Mouse (Mus musculus) midbrain, embryonic 10.5 days (tissue): ENCODE results near the gene Ncf1. TPM values are rescaled to one million over a fixed set of nuclear protein-coding genes. Genes with fewer than 3 reads are reported as not detected.

Experiments used
- DNase-seq: peaks from one replicate; pipeline ENCODE4 v3.0.0-alpha.2; 2017; ENCODE audit warnings: low spot score
- H3K27ac ChIP-seq: fragments of 300-500 bp; sonication (generic); replicated peaks from 2 replicates; pipeline ENCODE4 v1.5.1; 2016; ENCODE audit warnings: mild to moderate bottlenecking
- H3K27me3 ChIP-seq: fragments of 300-500 bp; sonication (generic); 2 replicates; pipeline ENCODE4 v1.6.1; 2016; ENCODE audit warnings: low read depth, mild to moderate bottlenecking; ENCODE audit not compliant: poor library complexity, severe bottlenecking
- H3K36me3 ChIP-seq: fragments of 300-500 bp; sonication (generic); 2 replicates; pipeline ENCODE4 v1.6.1; 2016; ENCODE audit warnings: mild to moderate bottlenecking, moderate library complexity
- H3K4me1 ChIP-seq: fragments of 300-500 bp; sonication (generic); 2 replicates; pipeline ENCODE4 v1.6.1; 2016
- H3K4me3 ChIP-seq: fragments of 300-500 bp; sonication (generic); 2 replicates; pipeline ENCODE4 v1.5.1; 2016; ENCODE audit warnings: mild to moderate bottlenecking, moderate library complexity
- H3K9me3 ChIP-seq: fragments of 300-500 bp; sonication (generic); replicated peaks from 2 replicates; pipeline ENCODE4 v1.6.1; 2016; ENCODE audit warnings: mild to moderate bottlenecking
- WGBS: fragments of 180-500 bp; shearing (Covaris S2); methylation state at CpG from one replicate; pipeline ENCODE4 v1.1.7; 2016; 5-methylcytosine and 5-hydroxymethylcytosine counted together
- polyA plus RNA-seq: library from polyadenylated mRNA; unstranded; fragments of >200 nt; fragmentation: Nextera tagmentation; extraction: Ambion mirVana; gene quantifications from 2 replicates; pipeline ENCODE4 v1.2.1, GENCODE M21; 2016

Ncf1 gene
- polyA plus RNA-seq, result 2.6 and 2.7 TPM in 2 replicates

DNA sequence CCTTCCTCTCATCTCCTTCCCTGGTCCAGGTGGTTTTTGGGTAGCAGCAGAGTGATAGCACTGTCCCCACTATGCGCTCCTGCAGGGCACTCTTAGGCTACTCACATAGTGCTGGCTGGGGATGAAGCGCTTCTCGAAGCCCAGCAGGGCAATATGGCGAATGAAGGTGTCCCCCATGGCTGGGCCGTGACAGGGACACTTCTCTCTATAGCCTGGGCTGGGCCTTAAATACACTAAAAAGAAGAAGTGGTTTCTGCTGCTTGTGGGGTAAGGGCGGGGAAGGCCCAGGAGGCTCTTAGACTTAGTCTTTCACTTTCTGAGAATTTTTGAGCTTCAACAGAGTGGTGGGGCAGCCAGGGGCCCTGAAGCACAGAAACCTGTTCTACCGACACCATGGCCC lies at the start of gene Ncf1:
Gene Ncf1, minus strand, starts transcription at position 235 of the 400 bp plus-strand sequence.
- no peak for DNase-seq
- Histone ChIP-seq H3K4me1 (peaks cover 41% of the 10 kb centered on the region), H3K9me3 (no peaks in the 10 kb centered on the region), H3K36me3 (no peaks in the 10 kb centered on the region), H3K4me3 (no peak within 1 kb of the TSS), H3K27ac (peak within 1 kb of the TSS; percentile 57), H3K27me3 (no peaks in the 10 kb centered on the region)
- WGBS, result 85% methylated on average over 7 of the region's 7 CpGs

DNA sequence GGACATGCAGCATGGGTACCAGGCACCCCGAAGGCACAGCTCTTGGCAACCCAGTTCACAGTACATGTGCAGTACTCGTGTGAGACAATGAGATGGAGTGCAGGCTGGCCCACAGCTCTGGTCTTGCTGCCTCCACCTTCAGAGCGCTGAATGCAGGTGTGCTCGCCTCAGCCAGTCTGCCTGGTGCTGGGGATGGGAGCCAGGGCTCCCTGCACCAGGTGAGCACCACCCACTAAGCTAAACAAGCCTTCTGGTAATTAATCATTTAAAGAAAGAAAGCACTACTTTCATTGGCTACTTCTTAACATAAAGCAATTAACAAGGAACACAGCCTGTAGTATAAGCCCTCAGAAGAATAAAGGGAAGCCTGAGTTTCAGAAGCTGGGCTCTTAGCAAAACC lies 47.7 kb upstream of the Ncf1 start:
- WGBS, result 95% methylated on average over 4 of the region's 4 CpGs
- H3K4me3 ChIP-seq, result no peak overlapping the region
- no peak for DNase-seq
- H3K27ac ChIP-seq, result no peak overlapping the region
- H3K4me1 ChIP-seq, result no peaks in the 10 kb centered on the region
- H3K36me3 ChIP-seq, result peaks cover 99% of the 10 kb centered on the region
- H3K27me3 ChIP-seq, result no peaks in the 10 kb centered on the region
- H3K9me3 ChIP-seq, result no peaks in the 10 kb centered on the region

DNA sequence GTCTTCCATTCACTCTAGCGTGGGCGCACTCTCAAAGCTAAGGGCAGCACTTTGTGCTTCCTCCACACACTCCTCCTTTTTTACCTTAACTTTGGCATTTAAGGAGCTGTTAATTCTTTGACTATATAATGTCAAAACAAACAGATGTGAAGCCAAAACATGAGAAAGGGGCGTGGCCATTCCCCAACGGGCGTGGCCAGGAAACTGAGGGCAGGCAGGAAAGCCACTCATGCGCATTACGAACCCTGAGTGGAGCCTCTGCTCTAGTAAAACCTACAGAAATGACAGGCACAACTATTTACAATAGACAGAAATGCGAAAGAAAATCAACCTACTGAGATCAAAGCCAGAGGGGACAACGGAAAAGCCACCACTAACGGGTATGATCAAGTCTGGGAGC lies 46.1 kb upstream of the Ncf1 start:
- no peak overlapping the region for H3K4me3 ChIP-seq
- no peak overlapping the region for H3K27ac ChIP-seq
- H3K9me3 ChIP-seq, result no peaks in the 10 kb centered on the region
- no peaks in the 10 kb centered on the region for H3K27me3 ChIP-seq
- no peaks in the 10 kb centered on the region for H3K4me1 ChIP-seq
- H3K36me3 ChIP-seq, result peaks cover 99% of the 10 kb centered on the region
- 92% methylated on average over 10 of the region's 10 CpGs for WGBS
- DNase-seq, result no peak

DNA sequence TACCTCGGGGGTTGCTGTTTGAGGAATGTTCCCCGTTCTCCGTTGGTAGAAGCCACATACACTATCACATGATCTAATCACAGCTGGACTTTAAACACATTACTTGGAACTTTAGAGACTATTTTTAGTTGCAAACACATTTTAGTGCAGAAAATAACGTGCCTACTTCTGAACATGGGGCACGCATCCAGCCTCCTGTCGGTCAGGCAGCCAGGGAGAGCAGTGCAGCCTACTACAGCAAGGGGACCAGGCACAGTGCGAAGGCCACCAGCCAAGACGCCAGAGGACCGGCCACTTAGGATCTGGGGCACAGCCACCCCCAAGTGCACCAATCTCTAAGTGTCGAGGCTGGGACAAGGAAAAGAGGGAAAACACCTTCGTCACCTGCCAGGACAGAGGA lies 45.6 kb upstream of the Ncf1 start:
- H3K36me3 ChIP-seq, result peaks cover 99% of the 10 kb centered on the region
- H3K4me1 ChIP-seq, result no peaks in the 10 kb centered on the region
- no peak overlapping the region for H3K4me3 ChIP-seq
- H3K27me3 ChIP-seq, result no peaks in the 10 kb centered on the region
- H3K9me3 ChIP-seq, result no peaks in the 10 kb centered on the region
- no peak overlapping the region for H3K27ac ChIP-seq
- DNase-seq, result no peak
- WGBS, result 91% methylated on average over 11 of the region's 11 CpGs

DNA sequence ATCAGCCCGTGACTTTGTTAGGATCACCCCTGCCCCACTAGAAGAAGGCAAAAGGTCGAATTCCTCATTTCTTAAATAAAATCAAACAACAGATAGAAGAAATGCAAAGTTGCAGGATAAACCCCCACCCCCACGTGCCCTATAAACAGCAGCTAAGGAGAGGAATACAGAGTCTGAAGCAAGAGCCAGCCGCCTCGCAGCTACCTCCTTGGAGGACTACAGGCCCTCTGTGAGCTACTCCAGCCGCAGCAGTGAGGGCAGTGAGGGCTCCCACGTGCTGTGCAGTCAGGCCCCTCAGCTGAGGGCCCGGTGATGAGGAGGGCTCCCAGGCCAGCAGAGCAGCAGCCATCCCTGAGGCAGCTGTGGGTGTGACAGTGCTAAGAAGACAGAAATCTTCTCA lies 44.3 kb upstream of the Ncf1 start:
- H3K9me3 ChIP-seq, result no peaks in the 10 kb centered on the region
- no peak overlapping the region for H3K4me3 ChIP-seq
- 92% methylated on average over 8 of the region's 8 CpGs for WGBS
- H3K4me1 ChIP-seq, result no peaks in the 10 kb centered on the region
- no peaks in the 10 kb centered on the region for H3K27me3 ChIP-seq
- no peak overlapping the region for H3K27ac ChIP-seq
- no peak for DNase-seq
- H3K36me3 ChIP-seq, result peaks cover 99% of the 10 kb centered on the region

DNA sequence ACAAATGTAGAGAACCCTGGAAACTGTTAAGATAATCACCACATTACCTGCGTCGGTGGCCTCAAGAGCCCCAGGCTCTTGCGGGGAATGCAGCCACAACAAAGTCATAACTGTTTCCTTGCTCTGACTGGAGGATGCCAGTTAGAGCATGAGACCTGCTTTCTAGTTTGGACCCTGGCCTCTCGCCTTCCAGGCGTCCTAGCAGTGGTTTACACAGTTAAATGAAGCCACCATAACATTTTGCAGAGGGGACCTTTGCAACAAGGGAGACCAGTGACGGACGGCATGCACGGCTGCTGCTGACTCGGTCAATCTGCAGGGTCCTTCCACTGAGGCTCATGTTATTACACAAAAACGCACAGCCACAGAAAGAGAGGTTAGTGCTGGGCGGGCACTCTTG lies 43.3 kb upstream of the Ncf1 start:
- Histone ChIP-seq H3K36me3 (peaks cover 99% of the 10 kb centered on the region), H3K4me3 (no peak overlapping the region), H3K27me3 (no peaks in the 10 kb centered on the region), H3K27ac (no peak overlapping the region), H3K9me3 (no peaks in the 10 kb centered on the region), H3K4me1 (no peaks in the 10 kb centered on the region)
- DNase-seq, result no peak
- 91% methylated on average over 11 of the region's 11 CpGs for WGBS

DNA sequence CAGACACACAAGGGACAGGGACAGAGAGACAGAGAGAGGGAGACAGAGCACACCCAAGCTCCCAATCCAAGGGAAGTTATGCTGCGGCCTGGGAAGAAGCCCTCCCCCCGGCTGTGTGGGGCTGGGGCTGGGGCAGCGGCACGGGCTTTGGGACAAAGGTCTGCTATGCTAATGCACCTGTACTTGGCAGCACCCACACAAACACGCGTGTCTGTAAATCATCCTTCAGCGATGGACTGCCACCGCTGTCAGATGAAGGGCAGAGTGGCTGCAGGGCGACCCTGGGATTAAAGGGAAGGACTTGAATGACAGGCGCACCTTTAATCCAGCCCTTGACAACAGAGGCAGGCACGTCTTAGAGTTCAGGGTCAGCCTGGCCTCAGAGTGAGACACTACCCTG lies 42.0 kb upstream of the Ncf1 start:
- Histone ChIP-seq H3K4me3 (no peak overlapping the region), H3K27me3 (no peaks in the 10 kb centered on the region), H3K36me3 (peaks cover 99% of the 10 kb centered on the region), H3K4me1 (no peaks in the 10 kb centered on the region), H3K27ac (no peak overlapping the region), H3K9me3 (no peaks in the 10 kb centered on the region)
- 90% methylated on average over 11 of the region's 11 CpGs for WGBS
- DNase-seq, result no peak

DNA sequence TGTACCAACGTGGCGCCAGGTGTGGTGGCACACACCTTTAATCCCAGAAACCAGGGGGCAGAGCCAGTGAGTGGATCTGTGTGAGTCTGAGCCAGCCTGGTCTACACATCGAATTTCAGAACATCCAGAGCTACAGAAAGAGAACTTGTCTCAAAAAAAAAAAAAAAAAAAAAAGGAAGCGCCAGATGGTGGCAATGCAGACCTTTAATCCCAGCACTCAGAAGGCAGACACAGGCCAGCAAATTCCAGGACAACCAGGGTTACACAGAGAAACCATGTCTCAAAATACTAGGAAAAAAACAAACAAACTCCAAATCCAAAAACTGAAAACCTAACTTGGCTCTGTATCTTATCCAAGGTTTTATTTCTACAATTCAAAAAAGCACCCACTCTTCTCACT lies 41.1 kb upstream of the Ncf1 start:
- Histone ChIP-seq H3K27me3 (no peaks in the 10 kb centered on the region), H3K9me3 (no peaks in the 10 kb centered on the region), H3K4me3 (no peak overlapping the region), H3K4me1 (no peaks in the 10 kb centered on the region), H3K36me3 (peaks cover 99% of the 10 kb centered on the region), H3K27ac (no peak overlapping the region)
- no peak for DNase-seq
- WGBS, result 92% methylated on average over 4 of the region's 4 CpGs

DNA sequence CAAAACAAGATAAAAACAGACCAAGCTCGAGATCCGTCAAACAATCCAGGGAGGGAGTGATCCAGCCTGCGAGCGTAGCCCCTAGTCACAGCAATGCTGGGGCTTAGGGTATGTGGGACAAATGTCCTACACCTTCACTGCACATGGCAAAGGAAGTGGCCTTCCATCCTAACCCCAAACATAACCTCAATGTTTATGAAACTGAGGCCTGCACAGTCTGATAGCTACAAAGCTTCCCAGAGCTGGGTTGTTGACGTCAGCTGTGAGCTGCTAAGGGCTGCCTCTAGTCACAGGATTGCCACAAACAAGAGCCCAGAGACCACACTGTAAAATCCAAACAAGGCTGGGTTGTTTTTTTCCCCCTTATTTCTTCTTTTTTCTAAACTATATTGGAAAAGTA lies 40.3 kb upstream of the Ncf1 start:
- WGBS, result 93% methylated on average over 5 of the region's 5 CpGs
- Histone ChIP-seq H3K4me3 (no peak overlapping the region), H3K27ac (no peak overlapping the region), H3K36me3 (peaks cover 99% of the 10 kb centered on the region), H3K9me3 (no peaks in the 10 kb centered on the region), H3K4me1 (no peaks in the 10 kb centered on the region), H3K27me3 (no peaks in the 10 kb centered on the region)
- DNase-seq, result no peak

DNA sequence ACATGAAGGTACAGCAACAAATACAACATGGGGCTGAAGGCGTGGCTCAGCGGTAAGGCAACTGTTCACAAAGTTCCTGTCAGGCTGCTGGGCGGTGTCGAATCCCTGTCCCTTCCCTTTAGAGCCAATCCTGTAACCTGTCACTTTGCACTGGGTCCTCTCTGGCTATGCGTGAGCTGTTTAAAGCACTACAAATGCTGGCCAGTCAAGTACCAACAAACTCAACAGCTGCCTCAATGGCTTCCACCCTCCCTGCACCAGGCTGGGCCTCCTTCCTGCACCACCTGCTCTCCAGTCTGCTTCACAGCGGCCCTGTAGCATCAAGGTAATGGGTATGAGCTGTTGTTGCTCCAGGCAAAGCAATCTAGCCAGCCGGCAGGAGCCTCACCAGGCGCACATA lies 39.3 kb upstream of the Ncf1 start:
- H3K36me3 ChIP-seq, result peaks cover 100% of the 10 kb centered on the region
- WGBS, result 98% methylated on average over 8 of the region's 8 CpGs

DNA sequence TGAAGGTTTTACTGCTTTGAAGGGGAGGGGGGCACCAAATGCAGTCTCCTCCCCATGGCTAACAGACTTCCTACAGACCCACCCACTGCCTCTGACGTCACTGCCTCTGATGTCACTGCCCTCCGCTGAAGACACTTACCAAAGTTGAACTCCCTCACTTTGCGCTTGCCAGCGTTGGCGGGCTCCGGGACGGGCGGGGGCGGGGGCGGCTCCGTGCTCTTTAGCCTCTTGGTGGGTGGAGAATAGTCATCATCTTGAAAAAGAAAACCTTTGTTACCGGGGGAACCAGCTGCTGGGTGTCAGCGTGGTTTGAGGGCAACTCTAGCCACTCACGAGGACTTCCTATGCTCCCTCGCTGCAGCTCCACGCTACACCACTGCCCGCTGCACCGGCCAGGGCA lies 37.0 kb upstream of the Ncf1 start:
- WGBS, result 92% methylated on average over 18 of the region's 18 CpGs
- H3K9me3 ChIP-seq, result no peaks in the 10 kb centered on the region
- H3K4me1 ChIP-seq, result no peaks in the 10 kb centered on the region
- no peak overlapping the region for H3K4me3 ChIP-seq
- H3K27me3 ChIP-seq, result no peaks in the 10 kb centered on the region
- peaks cover 100% of the 10 kb centered on the region for H3K36me3 ChIP-seq
- no peak overlapping the region for H3K27ac ChIP-seq
- DNase-seq, result no peak

More for the DNA sequence above, 39.3 kb upstream of the Ncf1 start:
- no peak for DNase-seq
- H3K9me3 ChIP-seq, result no peaks in the 10 kb centered on the region
- H3K27ac ChIP-seq, result no peak overlapping the region
- no peaks in the 10 kb centered on the region for H3K27me3 ChIP-seq
- no peaks in the 10 kb centered on the region for H3K4me1 ChIP-seq
- H3K4me3 ChIP-seq, result no peak overlapping the region

DNA sequence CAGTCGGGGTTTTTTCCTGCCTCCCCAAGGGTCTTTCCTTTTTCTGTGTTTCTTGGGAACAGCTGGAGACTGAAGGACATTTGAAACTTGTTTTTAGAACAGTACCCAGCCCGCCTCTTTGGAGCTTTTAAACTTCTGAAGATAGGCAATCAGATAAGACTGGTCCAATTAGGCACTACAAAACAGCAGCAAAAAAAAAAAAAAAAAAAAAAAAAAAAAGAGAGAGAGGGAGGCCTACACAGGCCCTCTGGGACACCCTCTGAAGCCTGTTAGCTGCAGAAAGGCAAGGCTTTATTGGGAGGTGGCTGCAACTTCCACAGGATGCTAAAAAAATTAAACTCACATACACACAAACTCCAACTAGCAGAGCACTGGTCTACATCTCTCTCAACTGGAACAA lies 36.5 kb upstream of the Ncf1 start:
- Histone ChIP-seq H3K36me3 (peaks cover 100% of the 10 kb centered on the region), H3K27ac (no peak overlapping the region), H3K4me1 (no peaks in the 10 kb centered on the region), H3K9me3 (no peaks in the 10 kb centered on the region), H3K4me3 (no peak overlapping the region), H3K27me3 (no peaks in the 10 kb centered on the region)
- 86% methylated on average over 2 of the region's 2 CpGs for WGBS
- DNase-seq, result no peak

DNA sequence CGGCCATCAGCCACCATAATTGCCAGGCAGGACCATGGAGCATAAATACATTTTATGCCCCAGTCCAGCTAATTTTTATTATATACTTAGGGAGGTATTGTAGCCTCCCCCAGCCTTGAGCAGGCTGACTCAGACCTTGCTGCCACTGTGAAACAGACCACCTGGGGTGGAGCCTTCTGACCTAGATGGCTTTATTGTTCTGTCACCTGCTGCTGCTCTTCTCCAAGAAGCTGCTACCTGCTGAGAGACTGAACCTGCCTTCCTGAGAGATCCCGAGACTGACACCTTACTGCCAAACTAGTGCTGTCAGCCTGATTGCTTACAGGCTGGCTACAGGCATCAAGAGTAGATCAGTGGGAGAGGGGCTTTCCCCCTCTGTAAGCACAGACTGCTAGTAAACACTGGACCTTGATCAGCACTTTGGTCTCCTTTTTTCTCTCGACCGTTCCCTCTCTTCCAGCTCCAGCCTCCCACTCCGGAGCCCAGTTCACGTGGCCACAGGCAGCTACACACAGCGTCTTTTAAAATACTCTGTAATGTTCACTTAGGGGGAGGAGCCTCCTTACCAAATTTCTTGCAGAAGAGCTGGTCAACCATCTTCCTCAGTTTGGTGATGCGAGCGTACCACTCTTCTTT lies 30.7 kb upstream of the Ncf1 start:
- DNase-seq, result no peak
- H3K27me3 ChIP-seq, result no peaks in the 10 kb centered on the region
- 91% methylated on average over 9 of the region's 9 CpGs for WGBS
- H3K27ac ChIP-seq, result no peak overlapping the region
- no peaks in the 10 kb centered on the region for H3K4me1 ChIP-seq
- H3K36me3 ChIP-seq, result peaks cover 98% of the 10 kb centered on the region
- H3K4me3 ChIP-seq, result no peak overlapping the region
- no peaks in the 10 kb centered on the region for H3K9me3 ChIP-seq

DNA sequence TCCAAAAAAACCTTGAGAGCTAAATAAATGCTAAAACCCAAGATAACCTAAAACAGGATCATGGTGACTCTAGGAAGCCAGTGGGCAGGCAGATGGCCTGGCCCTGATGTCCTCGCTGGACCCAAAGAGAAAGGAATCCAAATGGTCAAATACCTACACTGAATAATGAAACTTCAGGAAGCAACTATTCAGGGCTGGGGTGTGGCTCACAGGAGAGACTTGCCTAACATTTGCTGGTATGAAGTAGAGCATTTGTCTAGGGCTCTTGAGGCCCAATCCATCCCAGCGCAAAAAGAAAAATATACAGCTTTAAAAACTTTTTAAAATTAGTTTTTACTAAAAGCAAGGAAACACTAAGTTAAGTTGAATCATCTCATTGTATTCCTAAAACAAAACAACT lies 29.5 kb upstream of the Ncf1 start:
- no peaks in the 10 kb centered on the region for H3K4me1 ChIP-seq
- H3K4me3 ChIP-seq, result no peak overlapping the region
- 99% methylated on average over 2 of the region's 2 CpGs for WGBS
- H3K9me3 ChIP-seq, result no peaks in the 10 kb centered on the region
- H3K27me3 ChIP-seq, result no peaks in the 10 kb centered on the region
- DNase-seq, result no peak
- no peak overlapping the region for H3K27ac ChIP-seq
- H3K36me3 ChIP-seq, result peaks cover 98% of the 10 kb centered on the region
